Mouse (Mus musculus) testis, adult 2 months (tissue): Measurements from ENCODE around the gene Prr5l. TPM values are rescaled to one million over a fixed set of nuclear protein-coding genes. Genes with fewer than 3 reads are reported as not detected.

Experiments
- H3K27ac ChIP-seq: fragments of 200-500 bp; 2 replicates; pipeline ENCODE4 v1.5.1; 2012; ENCODE audit warnings: low read depth, low read length; ENCODE audit not compliant: control insufficient read depth, insufficient read depth
- H3K27me3 ChIP-seq: fragments of 200-500 bp; 2 replicates; pipeline ENCODE4 v1.6.1; 2012; ENCODE audit warnings: mild to moderate bottlenecking, low read length, moderate library complexity; ENCODE audit not compliant: control insufficient read depth, insufficient read depth
- H3K36me3 ChIP-seq: fragments of 200-500 bp; 2 replicates; pipeline ENCODE4 v1.6.1; 2012; ENCODE audit warnings: mild to moderate bottlenecking, low read length; ENCODE audit not compliant: control insufficient read depth, insufficient read depth
- H3K4me1 ChIP-seq: fragments of 200-500 bp; 2 replicates; pipeline ENCODE4 v1.6.1; 2012; ENCODE audit warnings: low read length; ENCODE audit not compliant: control insufficient read depth, insufficient read depth
- H3K4me3 ChIP-seq: fragments of 200-500 bp; 2 replicates; pipeline ENCODE4 v1.5.1; 2012; ENCODE audit warnings: low read depth, mild to moderate bottlenecking, low read length, moderate library complexity, mixed read lengths; ENCODE audit not compliant: control insufficient read depth
- CTCF ChIP-seq: fragments of 200-500 bp; IDR thresholded peaks from 2 replicates; pipeline ENCODE4 v1.5.1; 2012; ENCODE audit warnings: low read depth, mild to moderate bottlenecking, inconsistent platforms, low read length, moderate library complexity; ENCODE audit not compliant: control insufficient read depth, insufficient read depth, insufficient replicate concordance
- POLR2A ChIP-seq: fragments of 200-500 bp; IDR thresholded peaks from 2 replicates; pipeline ENCODE4 v1.6.1; 2012; ENCODE audit warnings: low read depth, mild to moderate bottlenecking, inconsistent platforms, low read length, moderate library complexity; ENCODE audit not compliant: control insufficient read depth
- polyA plus RNA-seq: library from polyadenylated mRNA; depleted of rRNA; stranded (reverse); fragments of >200 nt; gene quantifications from 2 replicates; pipeline ENCODE4 v1.2.3, GENCODE M21; 2012

Prr5l gene
- polyA plus RNA-seq, 1 experiment, result 1.1 TPM

GRCm38 (mm10) chr2:101742072-101742860 is 140.6 kb downstream of the Prr5l start:
- Histone ChIP-seq H3K4me1 (no peaks in the 10 kb centered on the region), H3K4me3 (no peak overlapping the region), H3K27me3 (no peaks in the 10 kb centered on the region), H3K36me3 (no peaks in the 10 kb centered on the region), H3K27ac (no peak overlapping the region)
- no peak for TF ChIP-seq CTCF
- TF ChIP-seq POLR2A, result no peak

GRCm38 (mm10) chr2:101741653-101742052 is 141.2 kb downstream of the Prr5l start:
- H3K27ac ChIP-seq, result no peak overlapping the region
- H3K27me3 ChIP-seq, result no peaks in the 10 kb centered on the region
- H3K4me3 ChIP-seq, result no peak overlapping the region
- H3K4me1 ChIP-seq, result no peaks in the 10 kb centered on the region
- TF ChIP-seq CTCF (no peak), POLR2A (no peak)
- no peaks in the 10 kb centered on the region for H3K36me3 ChIP-seq

GRCm38 (mm10) chr2:101739914-101740313 is 142.9 kb downstream of the Prr5l start:
- H3K4me3 ChIP-seq, result no peak overlapping the region
- H3K36me3 ChIP-seq, result no peaks in the 10 kb centered on the region
- no peak for TF ChIP-seq POLR2A
- no peak for TF ChIP-seq CTCF
- no peaks in the 10 kb centered on the region for H3K4me1 ChIP-seq
- no peaks in the 10 kb centered on the region for H3K27me3 ChIP-seq
- H3K27ac ChIP-seq, result no peak overlapping the region

- Histone ChIP-seq H3K36me3 (no peaks in the 10 kb centered on the region), H3K4me3 (no peak overlapping the region), H3K4me1 (no peaks in the 10 kb centered on the region), H3K27me3 (no peaks in the 10 kb centered on the region), H3K27ac (no peak overlapping the region)
- no peak for TF ChIP-seq CTCF
- no peak for TF ChIP-seq POLR2A
These were observed 149.3 kb downstream of the Prr5l start for GRCm38 (mm10) chr2:101733564-101733963.

- no peak overlapping the region for H3K27ac ChIP-seq
- no peaks in the 10 kb centered on the region for H3K27me3 ChIP-seq
- no peak for TF ChIP-seq CTCF
- TF ChIP-seq POLR2A, result no peak
- no peaks in the 10 kb centered on the region for H3K4me1 ChIP-seq
- H3K36me3 ChIP-seq, result no peaks in the 10 kb centered on the region
- no peak overlapping the region for H3K4me3 ChIP-seq
These were observed 150.0 kb downstream of the Prr5l start for GRCm38 (mm10) chr2:101732777-101733210.

- Histone ChIP-seq H3K36me3 (no peaks in the 10 kb centered on the region), H3K27ac (no peak overlapping the region)
- TF ChIP-seq POLR2A, result no peak
- no peak for TF ChIP-seq CTCF
These were observed 151.9 kb downstream of the Prr5l start for GRCm38 (mm10) chr2:101730972-101731371.

GRCm38 (mm10) chr2:101729472-101729871 is 153.4 kb downstream of the Prr5l start:
- no peak overlapping the region for H3K4me3 ChIP-seq
- H3K36me3 ChIP-seq, result no peaks in the 10 kb centered on the region
- H3K4me1 ChIP-seq, result no peaks in the 10 kb centered on the region
- TF ChIP-seq CTCF, result no peak
- TF ChIP-seq POLR2A, result no peak
- H3K27ac ChIP-seq, result no peak overlapping the region
- no peaks in the 10 kb centered on the region for H3K27me3 ChIP-seq

More at GRCm38 (mm10) chr2:101730972-101731371, 151.9 kb downstream of the Prr5l start:
- H3K27me3 ChIP-seq, result no peaks in the 10 kb centered on the region
- no peaks in the 10 kb centered on the region for H3K4me1 ChIP-seq
- no peak overlapping the region for H3K4me3 ChIP-seq
